ENCODE assay signal across 8 mouse cellular contexts in genomic region chrX:47992606-47993005, GRCm38 (mm10). TPM values are rescaled to one million over a fixed set of nuclear protein-coding genes. Genes with fewer than 3 reads are reported as not detected.
DNase-seq lines count a peak whose midpoint lies in the region; ATAC-seq lines count a peak whose summit lies in the region.

No protein-coding gene starts in this region.

- peak; percentile 80 for ATAC-seq in inflammation-experienced regulatory T-cells, adult 6 months

- intact Hi-C loops in gastrocnemius, postnatal 14 days (cut with DNase I; ENCODE audit: low total_unique reads) = loop anchor here (10.0 kb wide), 2 partner anchors 132 to 392 kb away; no protein-coding TSS in a partner anchor
- intact Hi-C loops in left cerebral cortex, postnatal 10 days (cut with DNase I) = loop anchor here (5.0 to 10.0 kb wide), 3 partner anchors 265 to 540 kb away; partner anchors contain the start of gene Utp14a

- DNase-seq in adrenal gland, adult (ENCODE audit: inconsistent age in 2 of 2, low spot score in 1 of 2) = peak; percentile 65 to 92
- peak; percentile 79 for DNase-seq in embryo, embryonic 10 days (ENCODE audit: low spot score)
- DNase-seq in gastrocnemius, postnatal 14 days = peak; percentile 67
- peak; percentile 57 to 75 for DNase-seq in left cerebral cortex, postnatal 10 days (ENCODE audit: extremely low spot score in 1 of 2, low spot score in 2 of 2)
- DNase-seq in mesoderm, embryonic 11.5 days (ENCODE audit: low read depth, low spot score) = peak; percentile 69
- peak; percentile 81 for DNase-seq in right cerebral cortex, postnatal 4 days
- peak; percentile 22 for DNase-seq in yolk sac, embryonic 10.5 days (ENCODE audit: low spot score)

RNA-seq across cellular contexts. Expression of gene Apln, which starts 42.0 kb away (rescaled TPM):
- 10 to 100 TPM in 1 of 2 experiments, 1 to 10 TPM in 1; 9.1 to 16.8 TPM for total RNA-seq in gastrocnemius, postnatal 14 days (2021)
- under 1 TPM in 2 of 3 experiments, not detected in 1; 0.17 to 0.70 TPM for polyA plus RNA-seq in inflammation-experienced regulatory T-cells, adult 6 months (2017; shearing (Covaris generic))
- total RNA-seq in left cerebral cortex, postnatal 10 days (2021) = 10 to 100 TPM; 14.9 to 16.6 TPM

Comparison
In these comparisons a context has a peak if more than half of its experiments do, and no peak if none do; other contexts are left out.
1. Peak in every context shown above with its lines: DNase-seq and ATAC-seq.
2. DNase-seq: peak in every context shown above with its lines; median percentile 81 in right cerebral cortex, postnatal 4 days; 79 in embryo, embryonic 10 days; 78 in adrenal gland, adult; 69 in mesoderm, embryonic 11.5 days; 67 in gastrocnemius, postnatal 14 days; 66 in left cerebral cortex, postnatal 10 days; 22 in yolk sac, embryonic 10.5 days.